Mouse (Mus musculus) hindbrain, embryonic 11.5 days (tissue): ENCODE measurements around the gene D630023F18Rik. TPM values are rescaled to one million over a fixed set of nuclear protein-coding genes. Genes with fewer than 3 reads are reported as not detected.

Experiments
- ATAC-seq: fragments of 200-750 bp; cut with Nextera tagmentation; 2 replicates; pipeline ENCODE4 v1.8.0; 2017; ENCODE audit warnings: mild to moderate bottlenecking, moderate TSS enrichment, moderate library complexity; ENCODE audit not compliant: low FRiP score
- DNase-seq: peaks from one replicate; pipeline ENCODE4 v3.0.0-alpha.2; 2015; ENCODE audit warnings: low spot score
- H3K27ac ChIP-seq: fragments of 300-500 bp; sonication (generic); 2 replicates; pipeline ENCODE4 v1.5.1; 2014; ENCODE audit warnings: mild to moderate bottlenecking, low read depth, low read length
- H3K27me3 ChIP-seq: fragments of 300-500 bp; sonication (generic); 2 replicates; pipeline ENCODE4 v1.6.1; 2014; ENCODE audit warnings: mild to moderate bottlenecking, low read length, moderate library complexity, mixed read lengths; ENCODE audit not compliant: control insufficient read depth, insufficient read depth
- H3K36me3 ChIP-seq: fragments of 300-500 bp; sonication (generic); 2 replicates; pipeline ENCODE4 v1.6.1; 2014; ENCODE audit warnings: mild to moderate bottlenecking, low read length, moderate library complexity, mixed read lengths; ENCODE audit not compliant: control insufficient read depth, insufficient read depth
- H3K4me1 ChIP-seq: fragments of 300-500 bp; sonication (generic); replicated peaks from 2 replicates; pipeline ENCODE4 v1.6.1; 2014; ENCODE audit warnings: low read length, mixed read lengths; ENCODE audit not compliant: control insufficient read depth, insufficient read depth
- H3K4me2 ChIP-seq: fragments of 300-500 bp; sonication (generic); replicated peaks from 2 replicates; pipeline ENCODE4 v1.6.1; 2014; ENCODE audit warnings: mild to moderate bottlenecking, low read depth, low read length
- H3K4me3 ChIP-seq: fragments of 300-500 bp; sonication (generic); 2 replicates; pipeline ENCODE4 v1.5.1; 2014; ENCODE audit warnings: low read depth, low read length
- H3K9ac ChIP-seq: fragments of 300-500 bp; sonication (generic); 2 replicates; pipeline ENCODE4 v1.6.1; 2014; ENCODE audit warnings: low read depth, low read length
- H3K9me3 ChIP-seq: fragments of 300-500 bp; sonication (generic); 2 replicates; pipeline ENCODE4 v1.6.1; 2016; ENCODE audit warnings: low read length; ENCODE audit not compliant: control insufficient read depth
- WGBS: fragments of 180-500 bp; shearing (Covaris S2); extraction: QIAGEN DNeasy Blood & Tissue Kit; methylation state at CpG from one replicate; pipeline ENCODE4 v1.1.7; 2014; 5-methylcytosine and 5-hydroxymethylcytosine counted together
- polyA plus RNA-seq: library from polyadenylated mRNA; unstranded; fragments of >200 nt; fragmentation: Nextera tagmentation; extraction: Ambion mirVana; gene quantifications from 2 replicates; pipeline ENCODE4 v1.2.1, GENCODE M21; 2014

D630023F18Rik gene
- polyA plus RNA-seq, 1 experiment from 2014 or later: not detected

DNA sequence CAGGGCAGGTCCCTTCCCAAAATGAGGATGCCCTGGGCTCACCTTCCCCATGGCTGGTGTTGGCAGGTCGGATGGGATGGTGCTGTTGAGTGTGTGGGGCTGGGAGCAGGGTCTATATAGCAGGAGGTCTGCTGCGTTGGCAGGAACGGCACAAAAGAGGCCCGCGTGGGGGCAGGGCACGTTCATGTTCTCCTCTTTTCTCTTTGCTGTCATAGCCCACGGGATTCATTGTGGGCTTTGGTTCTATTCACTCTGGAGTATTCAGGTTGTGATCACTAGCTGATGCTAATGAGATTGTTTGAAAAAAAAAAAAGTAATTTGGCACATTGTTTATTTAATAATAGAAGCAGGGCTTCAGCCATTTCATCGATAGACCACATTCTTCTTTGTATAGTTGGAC, 59.7 kb downstream of the D630023F18Rik start, which contains the start of gene Crygd:
TSS of gene Crygd (minus strand) at position 101 of the 400 bp plus-strand sequence.
- no peak within 1 kb of the TSS for H3K4me2 ChIP-seq
- H3K9me3 ChIP-seq: no peaks in the 10 kb centered on the region
- WGBS: 69% methylated on average over 8 of the region's 8 CpGs
- no peak within 1 kb of the TSS for H3K27ac ChIP-seq
- DNase-seq: no peak
- H3K9ac ChIP-seq: no peak within 1 kb of the TSS
- ATAC-seq: no peak
- H3K36me3 ChIP-seq: no peaks in the 10 kb centered on the region
- H3K4me1 ChIP-seq: no peaks in the 10 kb centered on the region
- H3K4me3 ChIP-seq: no peak within 1 kb of the TSS
- H3K27me3 ChIP-seq: no peaks in the 10 kb centered on the region

Other genes starting within 250 kb of the D630023F18Rik start
- 6.8 and 9.6 TPM in 2 replicates for gene Plekhm3, start 166.4 kb downstream of the D630023F18Rik start, polyA plus RNA-seq
- 0.36 and 0.68 TPM in 2 replicates for gene Akr1cl, start 90.5 kb downstream of the D630023F18Rik start, polyA plus RNA-seq
- 0.33 TPM in 1 of 2 replicates, not detected in the other for gene Cryge, start 72.1 kb downstream of the D630023F18Rik start, polyA plus RNA-seq
- gene Crygd, start 59.8 kb downstream of the D630023F18Rik start, polyA plus RNA-seq: not detected in 2 replicates
- gene Crygc, start 49.5 kb downstream of the D630023F18Rik start, polyA plus RNA-seq: not detected in 2 replicates
- not detected in 2 replicates for gene Crygb, start 40.9 kb downstream of the D630023F18Rik start, polyA plus RNA-seq
- not detected in 2 replicates for gene Cryga, start 19.8 kb downstream of the D630023F18Rik start, polyA plus RNA-seq
- gene Gm28845, start 3.7 kb downstream of the D630023F18Rik start, polyA plus RNA-seq: not detected in 2 replicates
- 436 and 480 TPM in 2 replicates for gene Idh1, start 63.3 kb upstream of the D630023F18Rik start, polyA plus RNA-seq
- 23.9 and 29.0 TPM in 2 replicates for gene Pikfyve, start 63.5 kb upstream of the D630023F18Rik start, polyA plus RNA-seq
- 0.34 and 1.5 TPM in 2 replicates for gene Pth2r, start 158.8 kb upstream of the D630023F18Rik start, polyA plus RNA-seq